Mouse (Mus musculus): ENCODE results near the gene Lrrc8b. TPM values are rescaled to one million over a fixed set of nuclear protein-coding genes. Genes with fewer than 3 reads are reported as not detected.

Lrrc8b gene
- polyA plus RNA-seq, 1 experiment from 2014 or later: 9.4 TPM

DNA sequence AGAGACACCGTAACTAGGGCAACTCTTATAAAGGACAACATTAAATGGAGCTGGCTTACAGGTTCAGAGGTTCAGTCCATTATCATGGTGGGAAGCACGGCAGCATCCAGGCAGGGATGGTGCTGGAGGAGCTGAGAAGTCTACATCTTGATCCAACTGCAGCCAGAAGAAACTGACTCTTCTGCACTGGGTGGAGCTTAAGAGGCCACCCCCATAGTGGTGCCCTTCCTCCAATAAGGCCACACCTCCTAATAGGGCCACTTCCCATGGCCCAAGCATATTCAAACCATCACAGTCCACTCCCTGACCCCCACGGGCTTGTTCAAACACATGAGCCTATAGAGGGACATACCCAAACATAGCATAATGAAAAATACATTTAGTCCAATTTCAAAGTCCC lies 119.6 kb downstream of the Lrrc8b start:
- Histone ChIP-seq H3K36me3 (ENCODE audit: control insufficient read depth, insufficient read depth, low read length) (no peaks in the 10 kb centered on the region), H3K4me1 (ENCODE audit: control insufficient read depth, insufficient read depth, low read length) (no peaks in the 10 kb centered on the region), H3K4me3 (ENCODE audit: low read depth, low read length) (no peak overlapping the region), H3K9me3 (ENCODE audit: control insufficient read depth, low read depth, low read length) (no peaks in the 10 kb centered on the region), H3K9ac (replicated peaks; ENCODE audit: low read depth, low read length) (no peak overlapping the region), H3K27ac (ENCODE audit: low read length) (no peak overlapping the region), H3K27me3 (ENCODE audit: control insufficient read depth, insufficient read depth, low read length) (no peaks in the 10 kb centered on the region), H3K4me2 (replicated peaks; ENCODE audit: low read depth, low read length) (no peak overlapping the region)
- WGBS: 90% methylated on average over 3 of the region's 3 CpGs
- no peak for ATAC-seq (ENCODE audit: insufficient number of reproducible peaks, insufficient read depth, low FRiP score, low read depth)

DNA sequence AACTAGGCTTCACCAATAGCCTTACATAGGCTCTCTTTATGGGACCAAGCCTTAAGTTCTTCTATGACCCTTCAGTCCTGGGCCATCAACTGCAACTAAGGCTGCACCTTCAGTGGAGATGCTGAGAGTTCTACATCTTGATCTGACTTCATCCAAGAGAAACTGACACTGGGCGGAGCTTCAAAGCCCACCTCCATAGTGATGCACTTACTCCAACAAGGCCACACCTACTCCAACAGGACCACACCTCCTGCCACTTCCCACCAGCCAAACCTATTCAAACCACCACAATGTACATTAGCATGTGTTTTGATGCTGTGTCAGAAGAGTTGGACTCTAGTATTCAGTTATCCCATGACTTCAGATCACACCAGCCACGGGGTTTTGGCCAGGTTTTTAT lies 120.6 kb downstream of the Lrrc8b start:
- WGBS: 92% methylated on average over 2 of the region's 2 CpGs
- Histone ChIP-seq H3K36me3 (ENCODE audit: control insufficient read depth, insufficient read depth, low read length) (no peaks in the 10 kb centered on the region), H3K4me2 (replicated peaks; ENCODE audit: low read depth, low read length) (no peak overlapping the region), H3K27ac (ENCODE audit: low read length) (no peak overlapping the region), H3K9ac (replicated peaks; ENCODE audit: low read depth, low read length) (no peak overlapping the region), H3K27me3 (ENCODE audit: control insufficient read depth, insufficient read depth, low read length) (no peaks in the 10 kb centered on the region), H3K9me3 (ENCODE audit: control insufficient read depth, low read depth, low read length) (no peaks in the 10 kb centered on the region), H3K4me3 (ENCODE audit: low read depth, low read length) (no peak overlapping the region), H3K4me1 (ENCODE audit: control insufficient read depth, insufficient read depth, low read length) (no peaks in the 10 kb centered on the region)
- ATAC-seq (ENCODE audit: insufficient number of reproducible peaks, insufficient read depth, low FRiP score, low read depth): no peak

GRCm38 (mm10) chr5:105537101-105537723 lies 121.6 kb downstream of the Lrrc8b start:
- no peaks in the 10 kb centered on the region for H3K9me3 ChIP-seq (ENCODE audit: control insufficient read depth, low read depth, low read length)
- no peaks in the 10 kb centered on the region for H3K4me1 ChIP-seq (ENCODE audit: control insufficient read depth, insufficient read depth, low read length)
- no peak overlapping the region for H3K9ac ChIP-seq (replicated peaks; ENCODE audit: low read depth, low read length)
- no peaks in the 10 kb centered on the region for H3K36me3 ChIP-seq (ENCODE audit: control insufficient read depth, insufficient read depth, low read length)
- no peak overlapping the region for H3K4me3 ChIP-seq (ENCODE audit: low read depth, low read length)
- H3K4me2 ChIP-seq (replicated peaks; ENCODE audit: low read depth, low read length): no peak overlapping the region
- H3K27me3 ChIP-seq (ENCODE audit: control insufficient read depth, insufficient read depth, low read length): no peaks in the 10 kb centered on the region
- H3K27ac ChIP-seq (ENCODE audit: low read length): no peak overlapping the region
- 76% methylated on average over 11 of the region's 11 CpGs for WGBS
- ATAC-seq (ENCODE audit: insufficient number of reproducible peaks, insufficient read depth, low FRiP score, low read depth): no peak

Other genes with a start within 250 kb of the Lrrc8b start
- 0.53 TPM in 1 of 2 replicates, not detected in the other for gene Gbp10, start 176.2 kb upstream of the Lrrc8b start, polyA plus RNA-seq (2014; fragmentation: Nextera tagmentation; extraction: Ambion mirVana)
- not detected in 2 replicates for gene Gm43302, start 122.1 kb upstream of the Lrrc8b start, polyA plus RNA-seq (2014; fragmentation: Nextera tagmentation; extraction: Ambion mirVana)
- 2.0 and 2.3 TPM in 2 replicates for gene Gbp6, start 122.1 kb upstream of the Lrrc8b start, polyA plus RNA-seq (2014; fragmentation: Nextera tagmentation; extraction: Ambion mirVana)
- 21.4 and 23.8 TPM in 2 replicates for gene Lrrc8c, start 103.6 kb downstream of the Lrrc8b start, polyA plus RNA-seq (2014; fragmentation: Nextera tagmentation; extraction: Ambion mirVana)

All from stomach, embryonic 14.5 days (tissue).